Mouse (Mus musculus) heart, postnatal 0 days (tissue): ENCODE data around the gene Tmem125. TPM values are rescaled to one million over a fixed set of nuclear protein-coding genes. Genes with fewer than 3 reads are reported as not detected.

Experiments used
- ATAC-seq: fragments of 200-750 bp; cut with Nextera tagmentation; 2 replicates; pipeline ENCODE4 v1.8.0; 2017; ENCODE audit warnings: low read depth, moderate number of reproducible peaks, moderate library complexity; ENCODE audit not compliant: insufficient read depth
- DNase-seq: peaks from one replicate; pipeline ENCODE4 v3.0.0-alpha.2; 2016; ENCODE audit warnings: low spot score
- H3K27ac ChIP-seq: fragments of 300-500 bp; sonication (generic); 2 replicates; pipeline ENCODE4 v1.5.1; 2014; ENCODE audit warnings: low read depth, mild to moderate bottlenecking
- H3K27me3 ChIP-seq: fragments of 300-500 bp; sonication (generic); 2 replicates; pipeline ENCODE4 v1.6.1; 2014; ENCODE audit warnings: low read length, mixed read lengths; ENCODE audit not compliant: control insufficient read depth, insufficient read depth
- H3K36me3 ChIP-seq: fragments of 300-500 bp; sonication (generic); replicated peaks from 2 replicates; pipeline ENCODE4 v1.6.1; 2014; ENCODE audit warnings: low read length, mixed read lengths; ENCODE audit not compliant: control insufficient read depth, insufficient read depth
- H3K4me1 ChIP-seq: fragments of 300-500 bp; sonication (generic); 2 replicates; pipeline ENCODE4 v1.6.1; 2014; ENCODE audit warnings: antibody characterized with exemption; ENCODE audit not compliant: control insufficient read depth, insufficient read depth
- H3K4me2 ChIP-seq: fragments of 300-500 bp; sonication (generic); 2 replicates; pipeline ENCODE4 v1.6.1; 2014; ENCODE audit warnings: low read depth, mild to moderate bottlenecking, low read length, moderate library complexity
- H3K4me3 ChIP-seq: fragments of 300-500 bp; sonication (generic); 2 replicates; pipeline ENCODE4 v1.5.1; 2014; ENCODE audit warnings: low read depth, low read length
- H3K9ac ChIP-seq: fragments of 300-500 bp; sonication (generic); replicated peaks from 2 replicates; pipeline ENCODE4 v1.6.1; 2014; ENCODE audit warnings: low read depth, low read length, mixed read lengths
- H3K9me3 ChIP-seq: fragments of 300-500 bp; sonication (generic); replicated peaks from 2 replicates; pipeline ENCODE4 v1.6.1; 2016; ENCODE audit warnings: low read length; ENCODE audit not compliant: control insufficient read depth
- CTCF ChIP-seq: IDR thresholded peaks from 2 replicates; pipeline ENCODE4 v1.5.1; 2016; ENCODE audit warnings: antibody characterized with exemption, control low read depth, low read depth
- EP300 ChIP-seq: IDR thresholded peaks from 2 replicates; pipeline ENCODE4 v1.6.1; 2016; ENCODE audit warnings: antibody characterized with exemption, low read depth
- WGBS: fragments of 180-500 bp; shearing (Covaris S2); extraction: QIAGEN DNeasy Blood & Tissue Kit; methylation state at CpG from one replicate; pipeline ENCODE4 v1.1.7; 2014; 5-methylcytosine and 5-hydroxymethylcytosine counted together
- polyA plus RNA-seq: library from polyadenylated mRNA; unstranded; fragments of >200 nt; fragmentation: Nextera tagmentation; extraction: Ambion mirVana; gene quantifications from 2 replicates; pipeline ENCODE4 v1.2.1, GENCODE M21; 2015
- total RNA-seq: library from RNA; depleted of rRNA; stranded (reverse); fragments of >200 nt; gene quantifications from 2 replicates; pipeline ENCODE4 v1.2.3, GENCODE M21; 2014; ENCODE audit warnings: low replicate concordance

Gene Tmem125
- total and polyA plus RNA-seq, 2 experiments from 2014 or later = 0.26 to 7.3 TPM

DNA sequence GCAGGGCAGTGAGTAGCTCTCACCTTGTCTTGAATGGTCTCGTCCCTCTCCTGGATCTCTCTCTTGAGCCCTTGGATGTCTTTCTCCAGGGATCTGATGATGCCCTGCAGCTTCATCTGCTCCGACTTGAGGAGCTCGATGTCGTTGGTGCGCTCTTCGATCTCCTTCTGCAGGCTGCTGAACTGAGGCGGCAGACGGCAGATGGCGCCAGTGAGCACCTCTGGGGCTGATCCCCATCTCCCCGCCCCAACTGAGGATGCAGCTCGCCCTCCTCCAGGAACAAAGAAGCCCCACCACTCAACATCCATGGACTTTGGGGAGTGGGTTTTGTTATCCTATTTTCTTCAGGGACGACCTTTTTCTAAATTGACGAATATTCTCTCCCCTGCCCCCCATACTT lies 35.5 kb upstream of the Tmem125 start:
- TF ChIP-seq CTCF (peak; percentile 34; the same call in 1 of the 2 replicates), EP300 (no peak)
- Histone ChIP-seq H3K9me3 (no peaks in the 10 kb centered on the region), H3K4me2 (no peak overlapping the region), H3K27me3 (0 out of 2 replicates have a peak, but pooled peaks cover 3% of the 10 kb centered on the region), H3K4me3 (no peak overlapping the region), H3K27ac (no peak overlapping the region), H3K36me3 (no peaks in the 10 kb centered on the region), H3K4me1 (no peaks in the 10 kb centered on the region), H3K9ac (no peak overlapping the region)
- DNase-seq = no peak
- 45% methylated on average over 13 of the region's 13 CpGs for WGBS
- no peak for ATAC-seq

DNA sequence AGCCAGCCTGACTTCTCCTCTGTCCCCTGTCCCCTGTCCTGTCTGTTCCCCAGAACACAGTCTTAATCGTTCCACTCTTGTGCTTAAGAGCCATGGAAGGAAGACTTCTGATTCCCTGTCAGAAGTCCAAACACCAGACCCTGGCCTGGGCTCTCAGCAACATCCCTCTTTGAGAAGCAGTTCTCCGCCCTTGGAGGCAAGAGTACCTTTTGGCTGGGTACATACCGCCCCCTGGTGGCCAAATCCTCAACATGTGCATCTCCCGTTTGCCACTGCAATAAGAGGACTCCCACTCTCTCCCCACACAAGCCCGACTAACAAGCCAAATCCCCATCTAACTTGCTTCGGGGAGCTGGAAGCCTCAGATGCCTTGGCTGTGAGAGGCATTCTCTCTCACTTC lies 32.3 kb upstream of the Tmem125 start:
- no peaks in the 10 kb centered on the region for H3K4me1 ChIP-seq
- TF ChIP-seq EP300 (no peak), CTCF (peak; percentile 88)
- H3K9me3 ChIP-seq = no peaks in the 10 kb centered on the region
- WGBS = 3% methylated on average over 6 of the region's 6 CpGs
- H3K4me2 ChIP-seq = no peak overlapping the region
- DNase-seq (peak; percentile 54), ATAC-seq (0 out of 2 replicates have a peak, but pooled peaks have one; percentile 20)
- H3K27me3 ChIP-seq = 0 out of 2 replicates have a peak, but pooled peaks cover 3% of the 10 kb centered on the region
- no peak overlapping the region for H3K4me3 ChIP-seq
- H3K27ac ChIP-seq = no peak overlapping the region
- H3K9ac ChIP-seq = no peak overlapping the region
- H3K36me3 ChIP-seq = no peaks in the 10 kb centered on the region

- no peak for ATAC-seq
Measured at GRCm38 (mm10) chr4:118571441-118571840, 27.6 kb upstream of the Tmem125 start.

DNA sequence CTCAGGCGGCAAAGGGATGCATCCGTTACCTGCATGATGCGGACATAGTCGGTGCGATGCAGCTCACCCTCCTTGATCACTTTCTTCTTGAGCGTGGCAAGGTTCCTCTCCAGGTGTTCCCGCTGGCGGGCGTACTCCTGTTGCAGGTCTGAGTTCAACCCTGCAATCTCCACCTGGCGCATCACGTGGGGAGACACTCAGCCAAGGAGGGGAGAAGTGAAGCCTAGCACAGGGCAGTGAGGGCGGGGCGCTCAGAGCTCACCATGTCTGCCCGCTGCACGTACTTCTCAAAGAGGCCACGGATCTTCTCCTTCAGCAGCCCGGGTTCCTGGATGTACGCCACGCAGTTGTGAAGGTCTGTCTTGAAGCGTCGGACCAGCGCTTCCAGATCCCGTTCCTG lies 25.5 kb upstream of the Tmem125 start:
- H3K4me3 ChIP-seq = no peak overlapping the region
- no peak overlapping the region for H3K9ac ChIP-seq
- DNase-seq = no peak
- H3K4me1 ChIP-seq = no peaks in the 10 kb centered on the region
- peaks cover 10% of the 10 kb centered on the region; the same call in 1 of the 2 replicates for H3K27me3 ChIP-seq
- 65% methylated on average over 23 of the region's 23 CpGs for WGBS
- no peak for TF ChIP-seq EP300
- no peak for TF ChIP-seq CTCF
- no peak overlapping the region for H3K27ac ChIP-seq
- no peak overlapping the region for H3K4me2 ChIP-seq
- no peaks in the 10 kb centered on the region for H3K9me3 ChIP-seq
- no peaks in the 10 kb centered on the region for H3K36me3 ChIP-seq
- no peak for ATAC-seq

More at GRCm38 (mm10) chr4:118571441-118571840, 27.6 kb upstream of the Tmem125 start:
- Histone ChIP-seq H3K27me3 (peaks cover 10% of the 10 kb centered on the region; the same call in 1 of the 2 replicates), H3K4me3 (no peak overlapping the region), H3K9me3 (no peaks in the 10 kb centered on the region), H3K9ac (no peak overlapping the region), H3K36me3 (no peaks in the 10 kb centered on the region), H3K4me2 (no peak overlapping the region), H3K4me1 (no peaks in the 10 kb centered on the region), H3K27ac (no peak overlapping the region)
- no peak for TF ChIP-seq EP300
- no peak for TF ChIP-seq CTCF
- no peak for DNase-seq
- WGBS = 75% methylated on average over 15 of the region's 15 CpGs

- ATAC-seq (no peak), DNase-seq (no peak)
- Histone ChIP-seq H3K4me3 (no peak overlapping the region), H3K4me1 (no peaks in the 10 kb centered on the region), H3K4me2 (no peak overlapping the region), H3K9ac (no peak overlapping the region), H3K27ac (no peak overlapping the region), H3K27me3 (peaks cover 10% of the 10 kb centered on the region; the same call in 1 of the 2 replicates), H3K36me3 (no peaks in the 10 kb centered on the region), H3K9me3 (no peaks in the 10 kb centered on the region)
- no peak for TF ChIP-seq CTCF
- 29% methylated on average over 10 of the region's 10 CpGs for WGBS
Measured at GRCm38 (mm10) chr4:118568709-118569108, 24.9 kb upstream of the Tmem125 start.

DNA sequence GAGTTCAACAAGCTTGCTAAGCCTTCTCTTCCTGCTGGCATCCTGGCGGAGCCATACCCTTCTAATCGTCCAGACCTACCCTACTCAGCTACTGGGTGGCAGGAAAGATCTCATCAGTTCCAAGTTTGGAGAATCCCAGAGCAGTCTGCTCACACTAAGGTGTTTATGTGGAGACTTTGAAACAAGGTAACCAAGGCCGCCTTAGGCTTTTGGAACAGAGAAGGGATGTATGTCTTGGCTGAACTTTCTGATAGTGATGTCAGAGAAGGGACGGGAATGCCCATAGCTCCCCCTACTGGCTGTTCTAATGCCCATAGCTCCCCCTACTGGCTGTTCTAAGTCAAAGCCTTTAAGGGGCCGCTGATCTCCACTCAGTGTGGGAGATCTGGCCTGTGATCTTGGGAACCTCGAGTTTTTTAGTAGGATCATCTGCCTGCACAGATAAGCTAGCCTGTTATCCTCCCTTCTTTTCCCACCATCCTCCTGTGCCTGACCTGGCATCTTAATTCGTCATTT lies 22.4 kb upstream of the Tmem125 start:
- H3K4me2 ChIP-seq = no peak overlapping the region
- H3K27me3 ChIP-seq = peaks cover 10% of the 10 kb centered on the region; the same call in 1 of the 2 replicates
- H3K9ac ChIP-seq = no peak overlapping the region
- no peaks in the 10 kb centered on the region for H3K4me1 ChIP-seq
- 0 out of 2 replicates have a peak, but pooled peaks cover 4% of the 10 kb centered on the region for H3K9me3 ChIP-seq
- no peak overlapping the region for H3K27ac ChIP-seq
- DNase-seq (peak; percentile 47), ATAC-seq (no peak)
- no peak overlapping the region for H3K4me3 ChIP-seq
- 26% methylated on average over 7 of the region's 7 CpGs for WGBS
- TF ChIP-seq EP300 = no peak
- peak; percentile 95 for TF ChIP-seq CTCF
- no peaks in the 10 kb centered on the region for H3K36me3 ChIP-seq
